Mouse (Mus musculus) cerebellum, postnatal 10 days (tissue): Measurements from ENCODE around the gene Mrps17.
A peak's percentile ranks its signal among the peaks of the same experiment; 100 is the strongest.
"Not testable (repeated sequence)": the region's sequence is repeated elsewhere in the genome, so short reads cannot be mapped to it uniquely, and the experiment has no call there.

Source experiments
- DNase-seq, 2 experiments: peaks; one replicate each; pipeline ENCODE4 v3.0.0; 2021; ENCODE audit warnings: mixed read lengths in 2 of 2

Gene Mrps17

DNA sequence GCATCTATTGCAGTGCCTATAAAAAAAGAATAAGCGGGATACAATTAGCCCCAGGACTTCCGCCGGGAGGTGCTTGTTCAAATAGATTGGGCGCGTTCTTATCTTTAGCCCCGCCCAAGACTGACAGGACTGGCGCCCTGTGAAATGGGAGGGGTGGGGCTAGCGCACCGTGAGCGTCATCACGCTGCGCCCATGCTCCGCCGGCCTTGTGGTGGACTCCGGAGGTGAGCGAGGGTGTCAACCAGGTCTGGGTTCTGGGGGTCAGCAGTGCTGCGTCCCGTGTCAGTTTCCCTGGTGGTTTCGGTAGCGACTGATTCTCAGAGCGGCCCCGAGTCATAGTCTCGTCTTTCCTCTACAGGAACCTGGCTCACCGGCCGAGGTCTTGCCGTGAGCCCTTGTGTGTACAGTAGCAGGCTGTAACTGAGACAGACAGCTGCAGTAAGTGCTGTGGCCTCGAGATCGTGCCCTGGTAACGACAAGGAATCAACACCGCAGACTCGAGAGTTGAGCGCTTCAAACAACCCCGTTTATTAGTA is at the start of gene Mrps17:
Gene Mrps17 (plus strand): TSS at position 172 of the 536 bp plus-strand sequence.
- peak; percentile 95 to 96 for DNase-seq

DNA sequence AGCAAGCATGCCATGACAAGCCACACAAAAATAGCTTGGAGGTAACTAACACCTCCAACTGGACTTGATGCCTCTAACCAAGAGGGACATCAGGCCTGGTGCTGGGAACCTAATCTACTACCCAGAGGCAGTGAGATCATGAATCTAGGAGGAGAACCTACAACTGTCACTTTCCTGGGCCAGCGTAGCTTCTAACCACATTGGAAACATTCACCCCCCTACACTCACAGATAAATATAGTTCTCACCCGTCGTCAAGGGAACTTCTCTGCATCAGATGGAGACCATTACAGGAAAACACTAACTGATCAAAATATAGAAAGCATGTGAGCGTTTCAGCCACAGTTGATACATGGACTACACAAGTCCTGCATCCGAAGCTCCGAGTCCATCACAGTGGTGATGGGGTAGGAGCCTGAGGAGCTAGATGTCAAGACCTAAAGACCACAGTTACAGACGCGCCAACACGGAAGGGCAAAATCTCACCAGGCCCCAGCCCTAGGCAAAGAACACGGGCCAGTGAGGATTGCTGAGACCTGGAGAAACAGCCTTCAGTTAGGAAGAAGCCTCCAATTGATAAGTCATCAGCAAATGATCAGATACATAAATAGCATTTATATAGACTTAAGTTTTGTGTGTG is 48.9 kb upstream of the Mrps17 start:
- DNase-seq = no peak

DNA sequence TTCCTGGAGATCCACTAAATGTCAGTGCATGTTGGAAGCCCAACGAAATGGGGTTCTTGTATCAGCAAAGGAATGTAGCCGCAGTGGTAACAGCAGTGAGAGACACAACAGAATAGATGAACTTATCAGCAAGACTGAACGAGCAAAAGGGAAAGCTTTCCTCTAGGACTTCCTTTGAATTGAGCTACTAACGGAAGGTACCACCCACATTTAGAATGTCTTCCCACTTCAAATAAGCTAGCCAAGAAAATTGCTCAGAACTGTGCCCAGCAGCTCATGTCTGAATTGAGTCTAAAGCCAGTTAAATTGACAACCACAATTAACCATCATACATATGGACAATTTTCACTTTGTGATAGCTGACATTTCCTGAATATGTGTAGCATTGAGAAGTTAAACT is 47.4 kb upstream of the Mrps17 start:
- no peak for DNase-seq

DNA sequence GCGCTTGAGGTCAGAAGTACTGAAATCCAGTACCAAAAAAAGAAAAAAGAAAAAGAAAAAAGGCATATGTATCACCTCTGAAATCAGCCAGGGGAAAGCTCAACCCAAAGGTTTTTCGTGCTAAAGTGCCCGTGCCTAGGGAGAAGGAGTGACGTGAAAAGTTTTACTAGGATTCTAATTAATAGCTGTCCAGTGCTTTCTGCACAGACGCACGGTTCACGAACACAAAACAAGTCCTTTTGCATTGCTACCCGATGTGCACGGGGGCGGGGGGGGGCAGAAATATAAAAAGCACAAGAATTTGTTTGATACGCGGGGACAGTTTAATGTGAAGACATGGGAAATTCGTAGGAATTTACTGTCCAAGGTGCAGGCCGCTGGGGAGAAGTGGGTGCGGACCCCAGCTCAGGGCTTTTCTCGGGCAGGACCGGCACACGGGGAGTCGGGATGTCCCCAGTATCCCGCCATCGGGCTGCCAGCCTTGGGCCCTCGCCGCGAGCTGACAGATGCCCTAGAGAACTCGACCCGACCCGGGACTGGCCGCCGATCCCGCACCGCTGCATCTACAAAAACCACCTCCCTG is 45.8 kb upstream of the Mrps17 start:
- peak in 1 of 2 experiments; percentile 17 for DNase-seq

DNA sequence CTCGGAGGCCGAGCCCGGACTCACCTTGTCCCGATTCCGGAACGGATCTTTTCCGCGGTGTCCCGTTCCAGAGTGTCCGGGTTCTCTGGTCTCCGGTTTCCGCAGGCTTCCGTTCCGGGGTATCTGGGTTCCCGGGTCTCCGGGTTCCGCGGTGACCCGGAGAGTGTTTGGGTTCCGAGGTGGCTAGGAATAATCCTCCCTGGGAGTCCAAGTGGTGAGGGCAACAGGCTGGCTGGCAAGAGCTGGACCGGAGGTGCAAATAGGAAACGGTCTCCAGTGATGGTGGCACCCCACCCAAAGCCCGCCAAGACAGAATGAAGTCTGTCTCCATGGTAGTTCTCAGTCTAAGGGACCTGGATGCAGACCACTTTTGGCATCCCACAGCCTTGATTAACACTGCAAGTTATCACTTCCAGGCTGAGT is 45.2 kb upstream of the Mrps17 start, which contains the start of gene Zfp11:
Gene Zfp11 (minus strand): TSS at position 64 of the 423 bp plus-strand sequence.
- peak; percentile 91 for DNase-seq

DNA sequence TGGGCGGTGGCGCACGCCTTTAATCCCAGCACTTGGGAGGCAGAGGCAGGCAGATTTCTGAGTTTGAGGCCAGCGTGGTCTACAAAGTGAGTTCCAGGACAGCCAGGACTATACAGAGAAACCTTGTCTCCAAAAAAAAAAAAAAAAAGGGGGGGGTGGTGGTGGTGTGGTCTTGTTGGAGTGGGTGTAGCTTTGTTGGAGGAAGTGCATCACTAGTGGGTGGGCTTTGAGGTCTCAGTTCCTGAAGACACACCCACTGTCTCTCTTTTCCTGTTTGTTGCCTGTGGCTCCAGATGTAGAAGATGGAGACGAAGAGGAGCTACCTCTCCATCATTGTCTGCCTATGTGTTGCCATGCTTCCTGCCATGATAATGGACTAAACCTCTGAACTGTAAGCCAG is 30.2 kb upstream of the Mrps17 start:
- not testable (repeated sequence) for DNase-seq

DNA sequence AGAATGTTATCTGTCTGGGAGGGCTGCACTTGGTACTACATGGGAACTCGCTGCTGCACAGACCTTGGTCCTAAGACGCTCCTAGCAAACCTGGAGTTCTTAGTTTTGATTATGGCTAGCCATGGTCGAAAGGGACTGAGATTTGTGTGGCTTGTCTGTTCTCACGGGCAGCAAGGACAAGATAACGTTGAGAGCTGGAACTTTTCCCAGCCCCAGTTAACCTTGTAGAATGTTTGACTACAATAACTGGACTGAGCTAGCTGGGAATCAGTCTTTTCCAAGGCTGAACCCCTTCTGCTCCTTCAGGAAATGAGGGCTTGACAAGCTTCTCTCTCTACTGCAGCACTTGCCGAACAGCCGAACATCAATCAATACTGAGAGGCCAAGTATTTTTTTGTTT is 27.7 kb upstream of the Mrps17 start:
- no peak for DNase-seq

DNA sequence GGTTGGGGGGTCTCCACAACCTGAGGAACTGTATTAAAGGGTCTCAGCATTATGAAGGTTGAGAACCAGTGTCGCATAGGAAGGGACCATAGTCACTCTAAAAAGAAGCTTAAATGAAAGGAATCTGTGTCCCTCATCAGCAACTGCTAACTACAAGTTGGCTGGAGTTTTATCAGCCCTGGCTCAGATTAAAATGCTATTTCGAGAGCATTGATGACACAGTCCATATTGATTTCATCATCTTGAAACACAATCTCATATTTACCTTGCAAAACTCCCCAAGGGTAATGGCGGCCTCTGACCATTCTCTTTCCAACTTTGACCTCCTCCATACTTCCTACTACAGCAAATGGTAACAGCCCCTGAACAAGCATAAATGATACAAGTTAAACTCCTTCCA is 24.8 kb upstream of the Mrps17 start:
- no peak for DNase-seq

DNA sequence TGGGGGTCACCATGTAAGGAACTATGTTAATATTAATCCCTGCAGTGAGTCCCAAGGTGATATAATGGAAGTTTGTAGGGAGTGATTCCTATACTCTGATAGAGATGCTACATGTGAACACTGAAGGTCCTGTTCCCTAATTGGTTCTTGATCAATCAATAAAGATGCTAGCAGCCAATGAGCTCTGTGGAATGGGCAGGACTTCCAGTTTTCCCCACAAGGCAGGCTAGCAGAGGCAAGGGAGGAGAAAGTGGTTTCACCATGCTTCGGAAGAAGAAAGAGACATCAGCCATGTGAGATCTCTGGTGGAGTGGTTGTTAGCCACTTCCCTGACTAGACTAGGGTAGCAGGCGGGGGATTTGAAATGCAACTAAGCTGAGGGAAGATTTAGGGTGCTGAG is 14.8 kb upstream of the Mrps17 start:
- no peak for DNase-seq

DNA sequence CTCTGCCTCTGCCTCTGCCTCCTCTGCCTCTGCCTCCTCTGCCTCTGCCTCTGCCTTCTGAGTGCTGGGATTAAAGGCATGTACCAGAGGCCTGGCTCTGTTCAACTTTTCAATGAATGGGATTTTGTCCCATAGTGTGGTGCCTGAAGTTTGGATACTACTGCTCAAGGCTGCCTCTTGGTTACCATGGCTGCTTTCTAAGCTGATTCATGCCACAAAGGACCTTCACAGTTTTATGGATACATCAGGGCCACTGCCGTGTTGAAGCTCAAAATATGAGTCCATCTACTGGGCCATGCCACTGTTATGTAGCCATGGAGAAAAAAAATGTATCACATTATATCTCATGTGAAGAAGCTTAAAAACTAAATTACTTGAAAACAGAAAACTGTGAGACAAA is 13.6 kb upstream of the Mrps17 start:
- no peak for DNase-seq

DNA sequence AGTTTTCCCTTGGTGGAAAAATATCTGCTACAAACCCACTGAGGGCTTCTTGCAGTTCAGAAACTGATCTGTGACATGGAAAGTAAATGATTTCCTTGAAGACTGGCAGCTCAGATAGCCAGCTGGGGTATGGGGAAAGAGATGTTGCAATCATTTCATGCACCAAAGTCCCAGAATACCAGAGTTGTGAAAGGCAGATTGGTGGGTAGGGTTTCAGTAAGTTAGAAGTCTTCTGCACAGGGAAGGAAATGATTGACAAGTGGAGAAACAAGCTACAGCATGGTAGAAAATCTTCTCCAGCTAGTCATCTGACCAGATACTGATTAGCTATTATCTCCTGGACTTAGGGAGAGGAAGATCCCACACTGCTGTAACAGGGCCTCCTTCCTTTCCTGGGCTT is 11.9 kb upstream of the Mrps17 start:
- no peak for DNase-seq

DNA sequence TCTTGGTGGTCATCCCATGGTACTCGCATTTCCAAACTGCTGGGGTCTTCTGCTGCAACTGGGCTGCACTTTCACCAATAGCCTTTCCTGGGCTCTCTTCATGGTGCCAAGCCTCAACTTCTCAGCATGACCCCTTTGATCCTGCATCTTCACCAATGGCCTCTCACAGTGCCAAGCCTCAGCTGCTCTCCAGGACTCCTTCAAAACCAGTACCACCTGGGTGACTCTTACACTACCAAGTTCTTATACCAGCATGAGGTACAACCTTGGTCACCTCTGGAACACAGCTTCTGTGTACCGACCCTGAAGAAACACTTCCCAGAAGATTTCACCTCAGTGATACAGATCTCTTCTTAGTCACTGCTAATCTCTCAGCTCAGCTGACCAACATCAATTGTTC is 6.9 kb upstream of the Mrps17 start, which contains the start of gene Sept14:
Gene Sept14 (minus strand): TSS at position 101 of the 400 bp plus-strand sequence.
- no peak for DNase-seq

DNA sequence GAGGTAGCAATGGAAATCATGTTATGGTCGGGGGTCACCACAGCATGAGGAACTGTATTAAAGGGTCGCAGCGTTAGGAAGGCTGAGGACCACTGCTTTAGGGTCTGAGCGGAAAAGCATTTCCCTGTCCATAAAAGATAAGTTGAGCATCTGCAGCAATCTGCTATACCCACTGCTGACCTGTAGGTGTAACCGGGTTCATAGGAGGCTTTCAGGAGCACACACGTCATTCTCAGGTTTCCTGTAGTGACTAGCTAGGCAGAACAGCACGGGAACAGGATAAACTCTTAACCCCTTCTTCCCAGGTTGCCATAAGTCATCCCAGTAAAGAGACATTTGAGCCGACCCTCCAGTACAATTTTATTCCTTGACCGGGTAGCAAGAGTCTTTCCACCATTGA is 1.7 kb downstream of the Mrps17 start:
- DNase-seq = no peak

DNA sequence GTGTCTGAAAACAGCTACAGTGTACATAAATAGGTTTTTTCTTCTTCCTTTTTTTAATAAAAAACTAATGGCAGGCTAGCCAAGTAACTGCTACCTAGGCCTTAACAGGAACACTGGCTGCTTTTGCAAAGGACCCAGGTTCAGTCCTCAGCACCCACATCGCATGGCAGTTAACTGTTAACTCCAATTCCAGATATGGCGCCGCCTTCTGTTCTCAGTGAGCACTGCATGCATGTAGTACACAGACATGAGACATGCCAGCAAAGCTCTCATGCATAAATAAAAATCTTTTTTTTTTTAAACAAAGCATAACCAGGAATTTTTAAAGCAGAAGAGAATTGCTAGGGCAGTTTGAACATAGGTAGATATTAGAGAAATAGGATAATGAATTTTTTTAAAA is 4.9 kb downstream of the Mrps17 start:
- no peak for DNase-seq

DNA sequence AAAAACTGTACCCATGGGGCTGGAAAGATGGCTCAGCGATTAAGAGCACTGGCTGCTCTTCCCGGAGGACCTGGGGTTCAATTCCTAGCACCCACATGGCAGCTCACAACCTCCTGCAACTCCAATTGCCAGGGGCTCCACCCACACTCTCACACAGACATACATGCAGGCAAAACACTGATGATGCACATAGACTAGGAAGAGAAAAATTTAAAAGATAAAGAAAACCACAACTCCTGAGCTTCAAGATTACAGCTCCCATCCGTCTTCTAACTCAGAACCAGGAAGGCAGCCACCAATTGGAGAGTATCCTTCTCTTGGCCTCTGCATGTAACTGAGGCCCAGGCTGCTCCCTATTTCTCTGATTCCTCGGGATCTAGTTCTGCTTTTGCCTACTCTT is 9.0 kb downstream of the Mrps17 start:
- DNase-seq = no peak

DNA sequence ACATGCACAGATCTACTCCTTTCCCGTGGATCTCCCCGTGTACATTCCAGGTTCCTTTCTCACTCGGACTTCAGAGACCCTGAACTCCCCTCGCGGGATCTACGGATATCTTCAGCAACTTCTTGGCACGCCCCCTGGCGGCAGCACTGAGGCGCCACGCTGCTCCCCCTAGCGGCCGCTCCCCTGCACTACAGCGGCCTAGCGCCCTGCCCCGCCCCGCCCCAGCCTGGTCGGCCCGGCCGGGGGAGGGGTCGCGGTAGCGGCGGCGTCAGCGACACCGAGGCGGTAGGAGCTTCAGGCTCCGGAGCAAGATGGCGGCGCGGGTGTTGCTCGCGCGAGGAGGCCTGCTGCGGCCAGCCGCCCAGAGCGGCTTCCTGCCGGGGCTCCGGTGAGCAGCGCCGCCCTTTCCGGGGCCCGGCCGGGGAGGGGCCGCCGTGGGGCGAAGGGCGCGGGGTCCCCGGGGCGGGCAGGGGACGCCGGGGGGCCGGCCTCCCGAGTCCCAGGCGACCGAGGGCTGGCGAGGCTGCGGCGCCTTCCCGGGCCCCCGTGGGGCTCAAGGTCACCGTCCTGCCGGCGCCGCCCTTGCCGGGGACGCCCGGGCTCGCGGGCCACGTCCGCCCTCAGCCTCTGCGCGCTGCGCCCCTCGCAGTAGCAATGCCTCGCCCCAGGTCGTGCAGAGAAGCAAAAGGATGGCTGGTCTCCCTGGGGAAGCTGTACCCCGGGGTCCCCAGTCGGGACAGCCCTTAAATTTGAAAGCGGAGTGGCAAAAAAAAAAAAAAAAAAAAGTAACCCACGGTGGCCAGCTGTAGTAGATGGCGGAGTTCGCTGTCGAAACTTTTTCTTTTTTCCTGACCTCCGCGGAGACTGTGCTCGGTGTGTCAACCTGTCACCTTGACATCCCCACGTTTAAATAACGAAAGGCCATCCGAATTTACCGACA is 9.8 kb downstream of the Mrps17 start, which contains the start of gene Nipsnap2:
Gene Nipsnap2 (plus strand): TSS at position 230 of the 940 bp plus-strand sequence.
- DNase-seq = peak; percentile 97

DNA sequence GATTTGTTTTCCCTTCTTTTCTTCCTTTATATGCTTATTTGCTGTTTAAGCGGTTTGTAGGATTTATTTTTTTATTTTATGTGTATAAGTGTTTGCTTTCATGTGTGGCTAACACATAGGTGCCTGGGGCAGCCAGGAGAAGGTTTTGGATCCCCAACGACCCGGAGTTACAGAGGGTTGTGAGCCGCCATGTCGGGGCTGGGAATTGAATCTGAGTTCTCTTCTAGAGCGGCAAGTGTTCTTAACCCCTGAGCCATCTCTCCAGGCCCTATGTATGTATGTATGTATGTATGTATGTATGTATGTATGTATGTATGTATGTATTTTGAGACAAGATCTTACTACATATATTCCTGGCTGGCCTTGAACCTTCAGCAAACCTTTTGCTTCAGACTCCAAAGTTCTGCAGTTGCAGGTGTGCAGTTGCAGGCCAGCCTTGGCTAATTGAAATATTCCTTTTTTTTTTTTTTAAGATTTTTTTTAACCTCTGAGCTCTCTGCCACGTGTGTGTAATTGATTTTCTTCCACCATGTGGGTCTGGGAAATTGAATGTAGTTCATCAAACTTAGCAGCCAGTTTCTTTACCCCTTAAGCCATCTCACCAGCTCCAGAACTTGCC is 10.6 kb downstream of the Mrps17 start:
- DNase-seq = peak; percentile 38 to 52

DNA sequence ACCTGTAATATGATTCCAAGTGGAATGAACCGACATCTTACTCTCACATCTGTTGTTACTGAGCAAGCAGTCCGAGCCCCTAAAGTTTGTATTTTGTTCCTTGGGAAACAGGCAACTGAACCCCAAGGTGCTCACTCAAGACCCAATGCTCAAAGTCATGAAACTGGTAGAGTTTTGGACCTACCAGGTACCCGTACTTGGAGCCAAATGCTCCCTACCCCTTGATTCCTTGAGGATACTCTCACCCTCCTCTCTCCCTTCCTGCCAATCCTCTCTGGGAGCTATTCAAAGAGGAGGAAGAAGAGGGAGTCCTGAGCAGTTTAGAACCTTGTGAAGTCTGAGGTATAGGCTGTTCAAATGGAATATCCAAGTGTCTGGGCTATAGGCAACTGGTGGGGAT is 11.5 kb downstream of the Mrps17 start:
- DNase-seq = no peak

DNA sequence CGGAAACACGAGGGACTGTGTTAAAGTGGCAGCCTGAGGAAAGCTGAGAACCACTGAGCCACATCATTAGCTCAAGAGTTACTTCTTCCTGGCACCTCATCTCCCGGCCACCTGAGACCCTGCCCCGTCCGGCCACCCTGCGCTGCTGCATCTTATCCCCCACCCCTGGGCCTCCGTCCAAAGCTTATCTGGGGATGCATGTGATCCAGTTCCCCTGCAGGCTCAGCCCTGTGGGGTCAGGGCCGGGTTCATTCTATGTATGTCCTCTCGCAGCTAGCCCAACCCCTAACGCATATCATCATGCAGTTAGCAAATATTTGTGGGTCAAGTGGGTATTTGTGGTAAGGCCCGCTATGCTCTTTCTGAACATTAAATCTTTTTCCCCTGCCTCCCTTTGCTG is 14.0 kb downstream of the Mrps17 start:
- DNase-seq = peak; percentile 46 to 64

DNA sequence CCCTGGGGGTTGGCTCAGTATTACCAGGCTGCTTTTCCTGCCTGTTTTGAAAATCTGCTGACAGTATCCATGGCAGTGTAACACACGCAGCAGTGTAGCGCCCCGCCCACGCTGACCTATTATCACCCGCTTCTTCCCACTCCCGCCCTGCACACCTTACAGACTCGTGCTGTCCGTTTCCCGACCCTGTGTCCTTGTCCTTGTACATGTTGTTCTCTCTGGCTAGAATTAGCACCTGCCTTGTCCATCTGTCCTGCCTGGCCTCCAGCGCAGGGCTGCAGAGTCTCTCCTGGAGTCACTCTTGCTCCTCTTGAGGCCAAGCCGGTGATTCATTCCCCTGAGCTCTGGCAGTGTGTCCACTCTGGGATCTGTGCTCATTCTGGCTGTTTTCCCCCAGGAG is 15.0 kb downstream of the Mrps17 start:
- peak; percentile 25 to 31 for DNase-seq

DNA sequence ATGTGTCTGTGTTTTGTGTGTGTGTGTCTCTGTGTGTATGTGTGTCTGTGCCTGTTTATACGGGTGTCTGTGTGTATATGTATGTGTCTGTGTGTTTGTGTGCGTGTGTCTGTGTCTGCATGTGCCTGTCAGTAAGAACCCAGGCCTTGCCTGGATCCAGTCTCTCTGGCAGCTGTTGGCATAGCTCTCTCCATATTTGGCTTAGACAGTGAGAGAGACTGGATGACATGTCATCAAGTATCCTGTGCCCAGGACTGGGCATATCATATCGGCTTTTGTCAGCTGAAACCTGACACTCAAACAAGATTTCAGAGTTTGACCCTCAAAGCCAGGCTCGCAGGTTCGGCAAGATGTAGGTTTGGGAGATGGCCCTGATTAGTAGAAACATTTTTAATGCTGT is 15.7 kb downstream of the Mrps17 start:
- DNase-seq = no peak

DNA sequence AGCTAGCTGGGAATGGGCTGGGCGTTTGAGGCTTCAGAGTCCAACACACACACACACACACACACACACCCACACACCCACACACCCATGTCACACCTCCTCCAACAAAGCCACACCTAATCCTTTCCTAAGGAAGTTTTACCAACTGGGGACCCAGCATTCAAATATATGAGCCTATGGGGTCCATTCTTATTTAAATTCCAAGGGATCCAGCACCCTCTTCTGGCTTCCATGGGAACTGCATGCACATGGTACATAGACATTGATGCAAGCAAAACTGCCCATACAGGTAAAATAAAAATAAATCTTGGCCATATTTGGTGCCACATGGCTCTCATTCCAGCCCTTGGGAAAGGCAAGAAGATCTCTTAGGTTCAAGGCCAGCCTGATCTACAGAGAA is 25.7 kb downstream of the Mrps17 start:
- peak; percentile 51 to 58 for DNase-seq
